Mouse (Mus musculus): ENCODE measurements around the gene Nptx1. TPM values are rescaled to one million over a fixed set of nuclear protein-coding genes. Genes with fewer than 3 reads are reported as not detected.

Gene Nptx1
- polyA plus RNA-seq, 1 experiment from 2014 or later = 23.7 TPM

DNA sequence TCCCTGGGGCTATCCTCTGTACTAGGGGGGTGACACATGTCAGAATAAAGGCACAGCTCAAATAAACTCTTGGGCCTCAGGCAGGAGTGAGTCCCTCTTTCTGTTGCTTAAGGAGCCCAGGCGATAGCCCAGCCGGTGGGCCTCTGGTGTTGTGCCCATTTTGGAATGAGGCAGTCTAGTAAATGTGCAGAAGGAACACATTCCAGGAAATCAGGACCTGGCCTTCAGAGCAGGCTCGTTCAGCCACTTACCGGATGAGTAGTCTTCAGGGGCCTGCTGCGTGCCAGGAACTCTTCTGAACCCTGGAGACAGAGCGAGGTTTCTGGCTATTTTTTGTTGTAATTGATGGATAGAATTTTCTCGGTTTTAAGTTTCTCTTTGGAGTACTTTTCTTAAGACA is 7.2 kb upstream of the Nptx1 start:
- no peaks in the 10 kb centered on the region; the same call in 1 of the 2 replicates for H3K27me3 ChIP-seq (ENCODE audit: control insufficient read depth, insufficient read depth, low read length)
- no peak overlapping the region for H3K9ac ChIP-seq (replicated peaks; ENCODE audit: low read depth, low read length)
- H3K27ac ChIP-seq (ENCODE audit: low read depth, low read length) = no peak overlapping the region
- H3K4me2 ChIP-seq (ENCODE audit: low read depth, low read length) = no peak overlapping the region
- no peak for ATAC-seq (ENCODE audit: low read depth)
- H3K9me3 ChIP-seq (ENCODE audit: control insufficient read depth, low read length) = no peaks in the 10 kb centered on the region
- H3K4me1 ChIP-seq (ENCODE audit: control insufficient read depth, insufficient read depth, low read length) = peaks cover 26% of the 10 kb centered on the region
- no peaks in the 10 kb centered on the region for H3K36me3 ChIP-seq (ENCODE audit: control insufficient read depth, insufficient read depth, low read length)
- whole genome bisulfite sequencing = 79% methylated on average over 7 of the region's 7 CpGs
- H3K4me3 ChIP-seq (ENCODE audit: low read depth, low read length) = no peak overlapping the region

DNA sequence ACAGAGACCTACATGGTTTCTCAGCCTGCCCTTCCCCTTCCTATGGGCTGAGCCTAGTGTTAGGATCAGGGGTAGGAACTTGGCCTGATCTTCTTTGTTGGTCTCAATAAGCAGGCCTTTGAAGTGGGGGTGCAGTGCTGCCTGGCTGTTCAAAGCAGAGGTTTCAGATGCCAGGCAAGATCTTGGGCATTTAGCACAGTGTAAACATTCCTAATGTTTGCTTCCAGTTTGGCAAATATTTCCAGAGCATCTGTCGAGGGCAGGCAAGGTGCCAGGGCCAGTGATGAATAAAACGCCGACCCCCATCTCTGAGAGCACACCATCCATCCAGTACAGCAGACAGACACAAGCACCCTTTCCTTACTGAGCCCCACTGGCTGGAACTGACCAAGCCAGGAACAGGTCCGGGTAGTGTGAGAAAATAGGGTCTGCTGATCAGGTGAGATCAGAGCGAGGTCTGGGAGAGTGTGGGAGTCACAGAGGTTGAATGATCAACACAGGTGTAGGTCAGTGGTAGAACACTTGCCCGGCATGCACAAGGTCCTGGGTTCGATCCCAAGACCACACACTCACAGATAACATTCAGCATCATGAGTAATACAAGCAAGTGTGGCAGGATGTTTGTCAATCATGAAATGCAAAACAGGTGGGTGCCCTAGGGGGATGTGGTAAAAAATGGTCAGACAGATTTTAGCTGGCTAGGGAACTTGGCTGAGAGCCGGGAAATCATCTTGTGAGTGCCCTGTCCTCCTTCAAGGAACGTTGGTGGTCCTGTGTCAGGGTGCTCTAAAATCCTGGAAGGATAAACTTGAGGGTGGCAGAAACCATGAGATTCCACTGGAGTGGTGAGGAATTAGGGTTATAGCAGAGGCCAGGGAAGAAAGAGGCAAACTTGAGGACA is 5.6 kb upstream of the Nptx1 start:
- no peak overlapping the region for H3K9ac ChIP-seq (replicated peaks; ENCODE audit: low read depth, low read length)
- H3K36me3 ChIP-seq (ENCODE audit: control insufficient read depth, insufficient read depth, low read length) = no peaks in the 10 kb centered on the region
- no peaks in the 10 kb centered on the region for H3K9me3 ChIP-seq (ENCODE audit: control insufficient read depth, low read length)
- no peak overlapping the region for H3K4me2 ChIP-seq (ENCODE audit: low read depth, low read length)
- H3K4me3 ChIP-seq (ENCODE audit: low read depth, low read length) = no peak overlapping the region
- H3K4me1 ChIP-seq (ENCODE audit: control insufficient read depth, insufficient read depth, low read length) = peaks cover 25% of the 10 kb centered on the region
- no peaks in the 10 kb centered on the region; the same call in 1 of the 2 replicates for H3K27me3 ChIP-seq (ENCODE audit: control insufficient read depth, insufficient read depth, low read length)
- H3K27ac ChIP-seq (ENCODE audit: low read depth, low read length) = peak overlapping the region; percentile 55
- ATAC-seq (ENCODE audit: low read depth) = no peak
- WGBS = 73% methylated on average over 9 of the region's 9 CpGs

DNA sequence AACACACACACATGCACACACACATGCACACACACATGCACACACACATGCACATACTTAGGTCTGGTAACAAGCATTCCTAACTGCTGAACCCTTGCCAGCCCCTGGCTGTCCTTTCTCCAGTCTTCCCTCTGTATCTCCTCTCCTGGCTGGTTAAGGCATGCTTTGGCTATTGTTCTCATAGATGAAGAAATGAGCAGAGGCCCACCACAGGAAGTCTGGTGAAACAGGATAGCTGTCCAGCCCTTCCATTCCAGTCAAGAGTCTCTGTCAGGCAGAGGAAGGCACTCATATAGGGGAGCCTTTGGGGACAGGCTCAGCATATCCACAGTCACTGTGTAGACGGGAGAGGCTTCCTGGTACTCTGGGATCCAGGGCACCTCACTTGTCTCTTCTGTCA is 4.7 kb upstream of the Nptx1 start:
- no peaks in the 10 kb centered on the region for H3K9me3 ChIP-seq (ENCODE audit: control insufficient read depth, low read length)
- H3K4me1 ChIP-seq (ENCODE audit: control insufficient read depth, insufficient read depth, low read length) = peaks cover 22% of the 10 kb centered on the region
- H3K4me3 ChIP-seq (ENCODE audit: low read depth, low read length) = no peak overlapping the region
- no peak overlapping the region for H3K9ac ChIP-seq (replicated peaks; ENCODE audit: low read depth, low read length)
- WGBS = 57% methylated on average over 1 of the region's 1 CpGs
- no peak overlapping the region for H3K4me2 ChIP-seq (ENCODE audit: low read depth, low read length)
- H3K27ac ChIP-seq (ENCODE audit: low read depth, low read length) = peak overlapping the region; percentile 55
- no peaks in the 10 kb centered on the region for H3K36me3 ChIP-seq (ENCODE audit: control insufficient read depth, insufficient read depth, low read length)
- no peak for ATAC-seq (ENCODE audit: low read depth)
- peaks cover under 1% of the 10 kb centered on the region; the same call in 1 of the 2 replicates for H3K27me3 ChIP-seq (ENCODE audit: control insufficient read depth, insufficient read depth, low read length)

DNA sequence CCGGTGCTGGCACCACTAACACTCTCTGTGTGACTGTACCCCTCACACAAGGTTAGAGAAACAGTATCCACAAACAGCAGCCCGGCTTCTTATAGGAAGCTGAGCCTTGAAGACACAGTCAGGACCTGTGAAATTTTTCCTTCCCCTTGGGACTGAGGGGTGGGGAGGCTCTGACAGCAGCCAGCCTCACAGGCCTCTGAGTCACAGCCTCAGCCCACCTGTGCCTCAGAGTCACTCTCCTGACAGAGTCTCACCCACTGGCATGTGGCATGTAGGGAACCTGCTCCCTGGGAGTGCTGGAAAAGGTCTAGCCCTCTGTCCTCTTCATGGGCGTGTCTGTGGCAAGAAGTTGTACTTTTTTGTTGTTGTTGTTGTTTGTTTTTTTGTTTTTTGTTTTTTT is 3.9 kb upstream of the Nptx1 start:
- H3K27me3 ChIP-seq (ENCODE audit: control insufficient read depth, insufficient read depth, low read length) = peaks cover 3% of the 10 kb centered on the region; the same call in 1 of the 2 replicates
- 51% methylated on average over 3 of the region's 3 CpGs for WGBS
- ATAC-seq (ENCODE audit: low read depth) = no peak
- H3K9me3 ChIP-seq (ENCODE audit: control insufficient read depth, low read length) = no peaks in the 10 kb centered on the region
- H3K27ac ChIP-seq (ENCODE audit: low read depth, low read length) = no peak overlapping the region
- no peak overlapping the region for H3K4me2 ChIP-seq (ENCODE audit: low read depth, low read length)
- H3K4me1 ChIP-seq (ENCODE audit: control insufficient read depth, insufficient read depth, low read length) = peaks cover 26% of the 10 kb centered on the region
- H3K36me3 ChIP-seq (ENCODE audit: control insufficient read depth, insufficient read depth, low read length) = no peaks in the 10 kb centered on the region
- no peak overlapping the region for H3K4me3 ChIP-seq (ENCODE audit: low read depth, low read length)
- no peak overlapping the region for H3K9ac ChIP-seq (replicated peaks; ENCODE audit: low read depth, low read length)

DNA sequence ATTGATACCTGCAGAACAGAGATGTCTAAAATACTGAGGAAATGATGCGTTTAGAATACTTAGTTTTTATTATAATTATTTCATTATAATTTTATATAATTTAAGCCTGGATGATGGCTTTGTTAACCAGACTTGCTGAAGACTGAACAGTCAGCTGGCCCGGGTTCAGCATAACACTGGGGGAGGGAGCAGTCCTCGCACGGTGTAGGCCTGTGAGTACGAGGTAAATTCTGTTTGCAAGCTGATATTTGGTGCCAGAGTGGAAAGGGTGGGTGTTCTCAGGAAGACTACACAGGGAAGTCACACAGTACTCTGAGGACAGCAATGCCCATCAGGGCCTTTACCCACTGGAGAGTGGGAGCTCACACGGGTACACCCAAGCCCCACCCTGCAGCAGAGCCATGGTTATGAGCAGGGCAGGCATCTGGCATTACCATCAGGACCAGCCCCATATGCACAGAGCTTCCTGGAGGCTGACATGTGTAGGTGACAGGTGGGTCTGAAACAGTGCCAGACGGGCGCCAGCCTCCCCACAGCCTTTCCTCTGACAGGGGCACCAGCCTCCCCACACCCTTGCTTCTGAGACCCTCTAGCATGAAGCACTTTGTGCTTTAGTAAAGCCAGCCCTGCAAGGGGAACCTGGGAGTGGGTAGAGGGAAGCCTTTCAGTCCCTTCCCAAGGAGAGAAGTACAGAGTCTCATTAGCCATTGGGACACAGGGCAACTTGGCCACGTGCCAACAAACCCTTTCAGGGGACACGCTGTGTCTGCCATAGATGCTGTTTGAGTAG is 3.2 kb upstream of the Nptx1 start:
- Histone ChIP-seq H3K9ac (replicated peaks; ENCODE audit: low read depth, low read length) (no peak overlapping the region), H3K36me3 (ENCODE audit: control insufficient read depth, insufficient read depth, low read length) (no peaks in the 10 kb centered on the region), H3K4me3 (ENCODE audit: low read depth, low read length) (no peak overlapping the region), H3K4me1 (ENCODE audit: control insufficient read depth, insufficient read depth, low read length) (peaks cover 31% of the 10 kb centered on the region), H3K9me3 (ENCODE audit: control insufficient read depth, low read length) (no peaks in the 10 kb centered on the region), H3K4me2 (ENCODE audit: low read depth, low read length) (0 out of 2 replicates have a peak overlapping the region, but pooled peaks have one; percentile 16), H3K27ac (ENCODE audit: low read depth, low read length) (no peak overlapping the region), H3K27me3 (ENCODE audit: control insufficient read depth, insufficient read depth, low read length) (peaks cover 3% of the 10 kb centered on the region; the same call in 1 of the 2 replicates)
- no peak for ATAC-seq (ENCODE audit: low read depth)
- 48% methylated on average over 10 of the region's 10 CpGs for WGBS

DNA sequence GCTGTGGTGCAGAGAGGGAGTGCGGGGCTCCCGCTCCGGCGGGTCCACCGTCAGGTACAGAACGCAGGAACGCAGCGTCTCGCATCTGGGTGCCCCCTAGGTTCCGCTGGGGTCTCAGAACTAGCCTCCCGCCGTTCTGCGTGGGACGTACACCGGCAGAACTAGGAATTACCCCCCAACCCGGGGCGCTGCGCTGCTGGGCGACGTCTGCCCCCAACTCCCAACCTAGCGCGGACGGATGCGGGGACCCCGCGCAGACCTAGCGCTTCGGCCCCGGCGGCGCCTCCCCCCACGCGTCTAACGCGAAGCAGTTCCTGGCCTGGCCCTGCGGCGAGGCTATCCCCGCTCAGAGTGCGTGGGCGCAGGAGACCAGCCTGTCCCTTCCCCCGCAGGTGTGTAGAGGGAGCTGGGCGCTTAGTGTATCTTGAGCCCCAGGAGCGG is 1.8 kb upstream of the Nptx1 start:
- H3K27me3 ChIP-seq (ENCODE audit: control insufficient read depth, insufficient read depth, low read length) = peaks cover 3% of the 10 kb centered on the region; the same call in 1 of the 2 replicates
- WGBS = under 1% methylated on average over 42 of the region's 43 CpGs
- no peaks in the 10 kb centered on the region for H3K9me3 ChIP-seq (ENCODE audit: control insufficient read depth, low read length)
- no peak for ATAC-seq (ENCODE audit: low read depth)
- peak overlapping the region; percentile 55 for H3K27ac ChIP-seq (ENCODE audit: low read depth, low read length)
- no peaks in the 10 kb centered on the region for H3K36me3 ChIP-seq (ENCODE audit: control insufficient read depth, insufficient read depth, low read length)
- peaks cover 45% of the 10 kb centered on the region for H3K4me1 ChIP-seq (ENCODE audit: control insufficient read depth, insufficient read depth, low read length)
- peak overlapping the region; percentile 97 for H3K4me2 ChIP-seq (ENCODE audit: low read depth, low read length)
- H3K4me3 ChIP-seq (ENCODE audit: low read depth, low read length) = peak overlapping the region; percentile 76
- peak overlapping the region; percentile 58 for H3K9ac ChIP-seq (replicated peaks; ENCODE audit: low read depth, low read length)

DNA sequence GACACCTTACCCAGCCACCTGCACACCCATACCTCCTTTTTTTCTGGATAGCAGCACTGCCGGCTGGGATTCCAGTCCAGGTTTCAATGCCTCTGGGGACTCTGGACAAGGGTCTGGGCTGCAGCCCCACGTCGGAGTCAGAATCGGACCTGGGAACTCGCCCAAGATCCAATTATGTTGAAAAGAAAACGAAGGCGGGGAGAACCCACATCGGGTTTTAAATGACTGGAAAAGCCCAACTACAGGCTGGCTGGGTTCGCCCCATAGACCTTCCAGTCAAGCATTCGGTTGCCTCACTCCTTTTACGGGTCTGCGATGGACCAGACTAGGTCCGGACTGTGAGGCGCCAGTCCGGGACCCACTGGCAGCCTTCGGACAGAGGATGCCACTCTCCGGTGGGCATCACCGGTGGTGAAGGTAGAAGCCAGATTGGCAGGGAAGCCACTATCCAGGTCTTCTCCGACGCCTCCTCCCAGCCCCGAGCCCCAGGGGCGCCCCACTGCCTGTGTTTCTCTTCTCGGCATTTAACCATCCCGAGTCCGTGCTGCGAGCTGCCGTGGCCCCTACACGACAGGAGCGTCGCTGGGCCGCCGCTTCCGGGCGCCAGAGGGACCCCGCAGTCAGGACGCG is 1.3 kb upstream of the Nptx1 start:
- Histone ChIP-seq H3K9ac (replicated peaks; ENCODE audit: low read depth, low read length) (peak overlapping the region; percentile 58), H3K9me3 (ENCODE audit: control insufficient read depth, low read length) (no peaks in the 10 kb centered on the region), H3K27me3 (ENCODE audit: control insufficient read depth, insufficient read depth, low read length) (peaks cover 3% of the 10 kb centered on the region; the same call in 1 of the 2 replicates), H3K36me3 (ENCODE audit: control insufficient read depth, insufficient read depth, low read length) (no peaks in the 10 kb centered on the region), H3K4me2 (ENCODE audit: low read depth, low read length) (peak overlapping the region; percentile 97), H3K4me1 (ENCODE audit: control insufficient read depth, insufficient read depth, low read length) (peaks cover 48% of the 10 kb centered on the region), H3K4me3 (ENCODE audit: low read depth, low read length) (peak overlapping the region; percentile 76), H3K27ac (ENCODE audit: low read depth, low read length) (peak overlapping the region; percentile 55)
- no peak for ATAC-seq (ENCODE audit: low read depth)
- under 1% methylated on average over 37 of the region's 37 CpGs for WGBS

DNA sequence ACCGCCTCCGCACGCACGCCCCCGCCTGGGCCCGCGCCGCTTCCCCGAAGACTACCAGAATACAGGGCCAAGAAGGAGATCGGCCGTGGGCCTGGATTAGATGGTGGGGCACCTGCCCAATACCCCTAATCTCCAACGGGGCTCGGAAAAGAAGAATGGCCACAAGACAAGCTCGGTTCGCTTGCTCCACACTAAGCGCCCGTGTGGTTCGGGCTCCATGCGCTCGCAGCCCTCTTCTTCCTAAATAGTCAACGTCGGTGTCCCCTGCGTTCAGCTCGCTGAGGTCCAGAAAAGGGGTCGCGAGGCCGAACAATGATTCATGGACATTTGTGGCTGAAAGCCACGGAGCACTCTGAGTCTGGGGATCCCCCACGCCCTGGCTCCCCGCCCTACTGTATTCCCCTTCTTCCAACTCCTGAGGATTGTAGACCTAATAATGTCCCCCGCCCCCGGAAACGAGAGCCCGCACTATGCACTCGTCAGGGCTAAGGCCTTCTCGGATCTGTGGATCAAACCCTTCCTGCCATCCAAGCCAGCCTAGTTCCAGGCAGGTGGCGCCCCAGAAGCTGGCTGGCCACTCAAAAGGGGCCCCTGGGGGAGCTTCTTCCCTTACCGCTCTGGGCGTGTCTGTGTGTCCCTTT is 518 bp upstream of the Nptx1 start:
- no peaks in the 10 kb centered on the region for H3K9me3 ChIP-seq (ENCODE audit: control insufficient read depth, low read length)
- H3K27ac ChIP-seq (ENCODE audit: low read depth, low read length) = peak overlapping the region; percentile 55
- H3K9ac ChIP-seq (replicated peaks; ENCODE audit: low read depth, low read length) = peak overlapping the region; percentile 76
- WGBS = 1% methylated on average over 39 of the region's 39 CpGs
- peak overlapping the region; percentile 97 for H3K4me2 ChIP-seq (ENCODE audit: low read depth, low read length)
- H3K36me3 ChIP-seq (ENCODE audit: control insufficient read depth, insufficient read depth, low read length) = no peaks in the 10 kb centered on the region
- peak overlapping the region; percentile 76 for H3K4me3 ChIP-seq (ENCODE audit: low read depth, low read length)
- H3K4me1 ChIP-seq (ENCODE audit: control insufficient read depth, insufficient read depth, low read length) = peaks cover 54% of the 10 kb centered on the region
- ATAC-seq (ENCODE audit: low read depth) = peak; percentile 19; the same call in 1 of the 2 replicates
- peaks cover 3% of the 10 kb centered on the region; the same call in 1 of the 2 replicates for H3K27me3 ChIP-seq (ENCODE audit: control insufficient read depth, insufficient read depth, low read length)
